In genomic region chr6:47651385-47651718, GRCm38 (mm10) we compare ENCODE assay signal across 8 mouse cellular contexts. TPM values are rescaled to one million over a fixed set of nuclear protein-coding genes. Genes with fewer than 3 reads are reported as not detected.
DNase-seq lines count a peak whose midpoint lies in the region; ATAC-seq and TF ChIP-seq lines count a peak whose summit lies in the region.
"Not testable (repeated sequence)": the region's sequence is repeated elsewhere in the genome, so short reads cannot be mapped to it uniquely, and the experiment has no call there.

No protein-coding gene starts in this region.

- H3K27ac ChIP-seq in CH12.LX (ENCODE audit: insufficient read depth, low read depth); heart, postnatal 0 days (ENCODE audit: low read depth); kidney, adult 2 months (ENCODE audit: insufficient read depth, low read depth, low read length); liver, embryonic 11.5 days (ENCODE audit: low read depth, low read length): not testable (repeated sequence)
- peak overlapping the region; percentile 81 for H3K27ac ChIP-seq in embryonic facial prominence, embryonic 10.5 days (replicated peaks)
- peak overlapping the region; percentile 87 for H3K27ac ChIP-seq in forebrain, embryonic 15.5 days (replicated peaks)
- peak overlapping the region; percentile 67 for H3K27ac ChIP-seq in neural tube, embryonic 13.5 days (replicated peaks)

- not testable (repeated sequence) for H3K27me3 ChIP-seq in CH12.LX (replicated peaks); forebrain, embryonic 15.5 days; heart, postnatal 0 days (ENCODE audit: control insufficient read depth, insufficient read depth, low read length); kidney, adult 2 months (replicated peaks; ENCODE audit: control insufficient read depth, insufficient read depth, low read length); liver, embryonic 11.5 days (replicated peaks; ENCODE audit: control insufficient read depth, insufficient read depth, low read length); neural tube, embryonic 13.5 days
- H3K27me3 ChIP-seq in embryonic facial prominence, embryonic 10.5 days (replicated peaks; ENCODE audit: low read depth, poor library complexity, severe bottlenecking): peaks cover 11% of the 10 kb centered on the region
- H3K27me3 ChIP-seq in megakaryocyte, embryonic 14.5 days (replicated peaks): peaks cover 38% of the 10 kb centered on the region

- ATAC-seq in forebrain, embryonic 15.5 days (replicated peaks): peak; percentile 51; the same call in 1 of the 2 replicates
- ATAC-seq in heart, postnatal 0 days (ENCODE audit: insufficient read depth, low read depth): peak; percentile 15; the same call in 1 of the 2 replicates
- ATAC-seq in liver, embryonic 11.5 days (replicated peaks; ENCODE audit: low FRiP score): not testable (repeated sequence)
- peak; percentile 62 for ATAC-seq in neural tube, embryonic 13.5 days (ENCODE audit: low read depth)

- not testable (repeated sequence) for TF ChIP-seq CTCF in CH12.LX (conservative IDR thresholded peaks at IDR 0.05 in 1 of 2, IDR thresholded peaks at IDR 0.05 in 1 of 2; ENCODE audit: low read depth in 2 of 2, low read length in 2 of 2); heart, postnatal 0 days (IDR thresholded peaks at IDR 0.05; ENCODE audit: low read depth); kidney, adult 2 months (conservative IDR thresholded peaks at IDR 0.05; ENCODE audit: insufficient read depth, insufficient read length, low read depth, low read length)

- not testable (repeated sequence) for H3K79me2 ChIP-seq in CH12.LX (replicated peaks; ENCODE audit: control insufficient read depth, extremely low read depth, insufficient read depth, poor library complexity, severe bottlenecking)

- not testable (repeated sequence) for DNase-seq in CH12.LX (ENCODE audit: extremely low read depth); embryonic facial prominence, embryonic 10.5 days (ENCODE audit: low spot score); heart, postnatal 0 days (ENCODE audit: low spot score); kidney, adult 2 months; liver, embryonic 11.5 days (ENCODE audit: low spot score)

- TF ChIP-seq RAD21 in CH12.LX (IDR thresholded peaks at IDR 0.05; ENCODE audit: low read depth, low read length): not testable (repeated sequence)

- not testable (repeated sequence) for H3K9me3 ChIP-seq in CH12.LX (replicated peaks; ENCODE audit: low read length); embryonic facial prominence, embryonic 10.5 days; forebrain, embryonic 15.5 days; heart, postnatal 0 days (replicated peaks; ENCODE audit: control insufficient read depth, low read length); liver, embryonic 11.5 days (ENCODE audit: control insufficient read depth, low read length); megakaryocyte, embryonic 14.5 days; neural tube, embryonic 13.5 days

- H3K4me1 ChIP-seq in CH12.LX (ENCODE audit: control insufficient read depth in 1 of 2, insufficient read depth in 2 of 2); embryonic facial prominence, embryonic 10.5 days; forebrain, embryonic 15.5 days; heart, postnatal 0 days (ENCODE audit: control insufficient read depth, insufficient read depth); kidney, adult 2 months (ENCODE audit: control insufficient read depth, insufficient read depth, low read length); liver, embryonic 11.5 days (replicated peaks; ENCODE audit: control insufficient read depth, insufficient read depth, low read length); neural tube, embryonic 13.5 days (replicated peaks): not testable (repeated sequence)
- H3K4me1 ChIP-seq in megakaryocyte, embryonic 14.5 days: peaks cover 30% of the 10 kb centered on the region

- H3K9ac ChIP-seq in CH12.LX (ENCODE audit: insufficient read depth, low read depth): peak overlapping the region; percentile 61
- H3K9ac ChIP-seq in forebrain, embryonic 15.5 days (replicated peaks): peak overlapping the region; percentile 74
- H3K9ac ChIP-seq in heart, postnatal 0 days (replicated peaks; ENCODE audit: low read depth, low read length): peak overlapping the region; percentile 41
- peak overlapping the region; percentile 68 for H3K9ac ChIP-seq in liver, embryonic 11.5 days (ENCODE audit: low read depth, low read length)
- H3K9ac ChIP-seq in neural tube, embryonic 13.5 days: peak overlapping the region; percentile 75

- peak overlapping the region; percentile 72 for H3K4me2 ChIP-seq in CH12.LX (ENCODE audit: insufficient read depth, low read depth, poor library complexity, severe bottlenecking)
- peak overlapping the region; percentile 49 for H3K4me2 ChIP-seq in forebrain, embryonic 15.5 days (replicated peaks)
- H3K4me2 ChIP-seq in heart, postnatal 0 days (ENCODE audit: low read depth, low read length): peak overlapping the region; percentile 80
- H3K4me2 ChIP-seq in liver, embryonic 11.5 days: peak overlapping the region; percentile 79
- H3K4me2 ChIP-seq in neural tube, embryonic 13.5 days: peak overlapping the region; percentile 66

- TF ChIP-seq POLR2A in CH12.LX (IDR thresholded peaks at IDR 0.05; ENCODE audit: low read depth, low read length); kidney, adult 2 months (IDR thresholded peaks at IDR 0.05; ENCODE audit: low read depth, low read length): not testable (repeated sequence)

- 2% methylated on average over 22 of the region's 23 CpGs for WGBS in embryonic facial prominence, embryonic 10.5 days
- WGBS in forebrain, embryonic 15.5 days: under 1% methylated on average over 22 of the region's 23 CpGs
- WGBS in heart, postnatal 0 days: under 1% methylated on average over 22 of the region's 23 CpGs
- WGBS in kidney, adult 2 months: 1% methylated on average over 22 of the region's 23 CpGs
- WGBS in liver, embryonic 11.5 days: 1% methylated on average over 22 of the region's 23 CpGs
- 3% methylated on average over 22 of the region's 23 CpGs for WGBS in neural tube, embryonic 13.5 days

- in situ Hi-C loops in CH12.LX (cut with MboI; ENCODE audit: low pct_ligation_motif_present, low pct_unique_long_range_greater_than_20kb, low sequenced_read_pairs): not testable (repeated sequence)

- peak overlapping the region; percentile 73 to 91 (median 73) for H3K4me3 ChIP-seq in CH12.LX (replicated peaks in 1 of 3; ENCODE audit: low read depth in 2 of 3, low read length in 2 of 3, poor library complexity in 1 of 3)
- peak overlapping the region; percentile 71 for H3K4me3 ChIP-seq in embryonic facial prominence, embryonic 10.5 days
- peak overlapping the region; percentile 82 for H3K4me3 ChIP-seq in forebrain, embryonic 15.5 days
- H3K4me3 ChIP-seq in heart, postnatal 0 days (ENCODE audit: low read depth, low read length): peak overlapping the region; percentile 61
- peak overlapping the region; percentile 76 for H3K4me3 ChIP-seq in kidney, adult 2 months (ENCODE audit: insufficient read depth, low read depth, low read length)
- H3K4me3 ChIP-seq in liver, embryonic 11.5 days (ENCODE audit: low read depth, low read length): peak overlapping the region; percentile 64
- H3K4me3 ChIP-seq in megakaryocyte, embryonic 14.5 days (replicated peaks): peak overlapping the region; percentile 89
- H3K4me3 ChIP-seq in neural tube, embryonic 13.5 days: peak overlapping the region; percentile 62

- not testable (repeated sequence) for H3K36me3 ChIP-seq in CH12.LX (replicated peaks in 1 of 2; ENCODE audit: control insufficient read depth in 1 of 2, insufficient read depth in 1 of 2, low read length in 1 of 2); embryonic facial prominence, embryonic 10.5 days (replicated peaks); forebrain, embryonic 15.5 days; heart, postnatal 0 days (replicated peaks; ENCODE audit: control insufficient read depth, insufficient read depth, low read length); kidney, adult 2 months (ENCODE audit: control insufficient read depth, insufficient read depth, low read length); liver, embryonic 11.5 days (ENCODE audit: control insufficient read depth, insufficient read depth, low read length); megakaryocyte, embryonic 14.5 days (replicated peaks; ENCODE audit: low read length); neural tube, embryonic 13.5 days

- TF ChIP-seq EP300 in CH12.LX (IDR thresholded peaks at IDR 0.05; ENCODE audit: low read length); heart, postnatal 0 days (IDR thresholded peaks at IDR 0.05; ENCODE audit: low read depth): not testable (repeated sequence)

- dilution Hi-C loops in CH12.LX (cut with MboI; ENCODE audit: extremely low pct_ligation_motif_present, extremely low pct_unique_long_range_greater_than_20kb, low sequenced_read_pairs): not testable (repeated sequence)

RNA-seq across cellular contexts. Expression of gene Ezh2, which starts 56.2 kb away (rescaled TPM):
- total RNA-seq in CH12.LX (2012; rRNA removed) (66.3 and 90.4 TPM in 2 replicates), CH12.LX (2014; rRNA removed) (126 and 154 TPM in 2 replicates)
- polyA plus RNA-seq in CH12.LX (2012; ENCODE audit: insufficient read length, low read depth): 124 and 127 TPM in 2 replicates
- 173 and 174 TPM in 2 replicates for polyA plus RNA-seq in embryonic facial prominence, embryonic 10.5 days (2016; fragmentation: Nextera tagmentation; extraction: Ambion mirVana)
- polyA plus RNA-seq in forebrain, embryonic 15.5 days (2015; fragmentation: Nextera tagmentation; extraction: Ambion mirVana): 156 and 165 TPM in 2 replicates
- total RNA-seq in heart, postnatal 0 days (2014; rRNA removed; ENCODE audit: low replicate concordance): 8.6 and 11.9 TPM in 2 replicates
- polyA plus RNA-seq in heart, postnatal 0 days (2015; fragmentation: Nextera tagmentation; extraction: Ambion mirVana): 25.9 and 26.3 TPM in 2 replicates
- 2.8 and 4.4 TPM in 2 replicates for polyA plus RNA-seq in kidney, adult 2 months (2012; rRNA removed)
- polyA plus RNA-seq in liver, embryonic 11.5 days (2014; fragmentation: Nextera tagmentation; extraction: Ambion mirVana): 81.6 and 82.3 TPM in 2 replicates
- 9.4 TPM in 1 of 2 replicates, not detected in the other for polyA plus RNA-seq in megakaryocyte, embryonic 14.5 days (2012; ENCODE audit: insufficient read depth, low replicate concordance)
- polyA plus RNA-seq in neural tube, embryonic 13.5 days (2015; fragmentation: Nextera tagmentation; extraction: Ambion mirVana): 90.3 and 102 TPM in 2 replicates
